Mouse (Mus musculus) liver, adult 2 months (tissue): Measurements from ENCODE around the gene Gm4985. TPM values are rescaled to one million over a fixed set of nuclear protein-coding genes. Genes with fewer than 3 reads are reported as not detected.
"Not testable (repeated sequence)": the region's sequence is repeated elsewhere in the genome, so short reads cannot be mapped to it uniquely, and the experiment has no call there.

Experiments used
- DNase-seq: peaks from one replicate; pipeline ENCODE4 v3.0.0-alpha.2; 2011; ENCODE audit warnings: low read depth, low spot score; ENCODE audit errors: extremely low read depth
- H3K27ac ChIP-seq: fragments of 200-500 bp; replicated peaks from 2 replicates; pipeline ENCODE4 v1.5.1; 2012; ENCODE audit warnings: low read depth, mild to moderate bottlenecking, control low read depth, inconsistent platforms, low read length; ENCODE audit not compliant: insufficient read depth
- H3K27me3 ChIP-seq: fragments of 200-500 bp; 2 replicates; pipeline ENCODE4 v1.6.1; 2012; ENCODE audit warnings: mild to moderate bottlenecking, moderate library complexity, low read length, inconsistent platforms; ENCODE audit not compliant: control insufficient read depth, insufficient read depth
- H3K36me3 ChIP-seq: fragments of 200-500 bp; 2 replicates; pipeline ENCODE4 v1.6.1; 2012; ENCODE audit warnings: low read length, inconsistent platforms; ENCODE audit not compliant: control insufficient read depth, insufficient read depth
- H3K4me1 ChIP-seq: fragments of 200-500 bp; 2 replicates; pipeline ENCODE4 v1.6.1; 2011; ENCODE audit warnings: low read length; ENCODE audit not compliant: control insufficient read depth, insufficient read depth
- H3K4me3 ChIP-seq: fragments of 200-500 bp; 2 replicates; pipeline ENCODE4 v1.5.1; 2011; ENCODE audit warnings: low read depth, mild to moderate bottlenecking, control low read depth, low read length, moderate library complexity; ENCODE audit not compliant: insufficient read depth
- H3K79me2 ChIP-seq: fragments of 200-500 bp; 2 replicates; pipeline ENCODE4 v1.6.1; 2012; ENCODE audit warnings: inconsistent platforms, mild to moderate bottlenecking, low read length, moderate library complexity; ENCODE audit not compliant: control insufficient read depth, insufficient read depth
- H3K9ac ChIP-seq: fragments of 200-500 bp; 2 replicates; pipeline ENCODE4 v1.6.1; 2012; ENCODE audit warnings: low read depth, mild to moderate bottlenecking, control low read depth, inconsistent platforms, low read length
- CTCF ChIP-seq: fragments of 200-500 bp; IDR thresholded peaks from 2 replicates; pipeline ENCODE4 v1.5.1; 2011; ENCODE audit warnings: low read depth, low read length, control low read depth
- POLR2A ChIP-seq: fragments of 200-500 bp; IDR thresholded peaks from 2 replicates; pipeline ENCODE4 v1.6.1; 2011; ENCODE audit warnings: low read length, control low read depth; ENCODE audit not compliant: insufficient read depth; ENCODE audit errors: extremely low read depth
- WGBS: fragments of 180-500 bp; shearing (Covaris S2); methylation state at CpG from one replicate; pipeline ENCODE4 v1.1.7; 2018; 5-methylcytosine and 5-hydroxymethylcytosine counted together
- polyA plus RNA-seq: library from polyadenylated mRNA; depleted of rRNA; stranded (reverse); fragments of >200 nt; gene quantifications from 2 replicates; pipeline ENCODE4 v1.2.3, GENCODE M21; 2012; rRNA removed
- total RNA-seq: library from RNA; depleted of rRNA; stranded (reverse); fragments of >200 nt; gene quantifications from 2 replicates; pipeline ENCODE4 v1.2.3, GENCODE M21; 2014; rRNA removed

Gene Gm4985
- total RNA-seq (not detected in 2 replicates), polyA plus RNA-seq (not detected in 2 replicates)

- not testable (repeated sequence) for H3K36me3 ChIP-seq, DNase-seq, H3K27ac ChIP-seq, H3K9ac ChIP-seq, H3K79me2 ChIP-seq, H3K4me1 ChIP-seq, H3K4me3 ChIP-seq, H3K27me3 ChIP-seq
- WGBS, result 82% methylated on average over 8 of the region's 8 CpGs
Observed at GRCm38 (mm10) chrX:23958834-23959233, at the start of gene Gm4985. Gene Gm4985 (minus strand): TSS chrX:23958934.

- DNase-seq, result no peak
- H3K4me1 ChIP-seq, result no peaks in the 10 kb centered on the region
- no peak overlapping the region for H3K27ac ChIP-seq
- 50% methylated on average over 2 of the region's 2 CpGs for WGBS
- H3K9ac ChIP-seq, result no peak overlapping the region
- no peaks in the 10 kb centered on the region for H3K27me3 ChIP-seq
- no peaks in the 10 kb centered on the region for H3K79me2 ChIP-seq
- no peaks in the 10 kb centered on the region for H3K36me3 ChIP-seq
- no peak overlapping the region for H3K4me3 ChIP-seq
- TF ChIP-seq CTCF (no peak), POLR2A (no peak)
Observed at GRCm38 (mm10) chrX:23954161-23954560, 4.6 kb downstream of the Gm4985 start.

Other genes with a start within 250 kb of the Gm4985 start
- not detected in 2 replicates for gene Gm4907, start 76.4 kb downstream of the Gm4985 start, total RNA-seq
- not detected in 2 replicates for gene Gm4907, start 76.4 kb downstream of the Gm4985 start, polyA plus RNA-seq